Mouse (Mus musculus) spleen, adult 12 weeks (tissue): ENCODE results near the gene Msl3.
"Not testable (repeated sequence)": the region's sequence is repeated elsewhere in the genome, so short reads cannot be mapped to it uniquely, and the experiment has no call there.

Source experiments
- DNase-seq: peaks from one replicate; pipeline ENCODE4 v3.0.0; 2022; ENCODE audit warnings: low spot score

Gene Msl3

GRCm38 (mm10) chrX:168673525-168674406 lies at the start of gene Msl3:
Gene Msl3, minus strand, starts transcription at chrX:168673898.
- DNase-seq = peak; percentile 73

DNA sequence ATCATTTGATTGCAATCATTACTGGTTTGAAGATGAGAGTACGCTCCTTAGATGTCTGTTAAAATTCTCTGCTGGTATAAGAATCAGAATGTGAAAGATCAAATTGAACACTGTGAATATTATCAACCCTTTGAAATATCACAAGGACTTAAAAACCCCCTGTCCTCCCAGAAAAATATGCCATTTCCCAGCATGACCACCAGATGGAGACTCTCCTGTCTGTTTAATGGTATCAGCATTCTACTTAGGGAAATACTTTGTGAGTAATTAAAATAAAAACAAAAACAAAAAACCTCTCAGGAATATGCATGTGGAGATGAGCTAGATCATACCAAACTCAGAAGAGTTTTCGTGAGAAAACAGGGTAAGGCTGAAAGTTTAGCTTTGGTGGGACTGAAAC lies 44.3 kb upstream of the Msl3 start:
- DNase-seq = no peak

DNA sequence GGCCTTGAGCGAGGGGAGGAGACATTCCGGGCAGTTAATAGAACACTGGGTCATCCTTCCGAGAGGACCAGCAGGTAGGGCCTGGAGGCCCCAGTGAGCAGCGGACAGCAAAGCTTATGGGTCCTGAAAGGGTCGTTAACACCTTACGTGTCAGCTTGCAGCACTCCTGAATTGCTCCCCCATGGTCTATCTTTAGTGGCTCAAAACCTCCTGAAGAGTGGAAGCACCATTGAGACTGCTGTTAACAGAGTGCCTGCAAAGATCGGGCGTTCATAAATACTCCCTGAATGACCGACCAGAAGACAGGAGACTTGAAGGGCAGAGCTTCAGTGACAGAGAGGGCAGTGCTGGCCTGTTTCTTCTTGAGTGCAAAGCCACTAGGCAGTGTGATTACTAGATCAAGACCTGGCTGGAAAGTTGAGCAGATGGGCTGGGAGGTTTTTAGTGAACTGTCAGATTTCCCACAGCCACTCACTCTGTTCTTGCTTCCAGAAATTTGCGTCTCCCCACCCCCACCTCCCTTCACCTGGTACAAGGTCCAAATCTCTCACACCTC lies 787 bp upstream of the Msl3 start:
- DNase-seq = no peak

DNA sequence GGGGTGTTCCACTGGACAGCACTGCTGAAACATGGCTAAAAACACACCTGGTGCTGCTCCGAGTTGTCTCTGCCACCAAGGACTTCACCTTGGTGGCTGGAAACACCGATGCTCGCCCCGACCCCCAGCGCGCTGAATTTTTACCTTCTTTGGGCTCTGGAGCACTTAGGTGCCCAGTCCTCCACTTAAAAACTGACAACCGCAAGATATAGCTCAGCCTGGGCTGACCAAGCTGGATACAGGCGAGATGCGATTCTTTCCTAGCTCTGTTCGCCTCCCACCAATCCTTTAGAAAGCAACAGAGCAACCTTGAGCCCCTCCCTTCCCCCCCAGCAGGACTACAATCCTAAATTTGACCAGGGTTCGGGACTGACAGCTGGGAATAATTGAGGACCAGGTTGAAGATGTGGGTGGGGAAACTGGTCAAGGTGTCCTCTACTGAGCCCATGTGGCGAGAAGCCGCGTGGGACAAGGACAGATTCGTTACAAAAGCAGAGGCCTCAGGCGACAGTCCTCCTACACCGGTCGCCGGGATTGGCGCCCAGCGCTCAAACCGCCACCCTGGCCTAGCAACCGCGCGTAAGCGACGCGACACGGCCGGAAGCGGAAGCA lies 679 bp downstream of the Msl3 start:
- no peak for DNase-seq

GRCm38 (mm10) chrX:168672425-168672824 lies 1.3 kb downstream of the Msl3 start:
- peak; percentile 24 for DNase-seq

DNA sequence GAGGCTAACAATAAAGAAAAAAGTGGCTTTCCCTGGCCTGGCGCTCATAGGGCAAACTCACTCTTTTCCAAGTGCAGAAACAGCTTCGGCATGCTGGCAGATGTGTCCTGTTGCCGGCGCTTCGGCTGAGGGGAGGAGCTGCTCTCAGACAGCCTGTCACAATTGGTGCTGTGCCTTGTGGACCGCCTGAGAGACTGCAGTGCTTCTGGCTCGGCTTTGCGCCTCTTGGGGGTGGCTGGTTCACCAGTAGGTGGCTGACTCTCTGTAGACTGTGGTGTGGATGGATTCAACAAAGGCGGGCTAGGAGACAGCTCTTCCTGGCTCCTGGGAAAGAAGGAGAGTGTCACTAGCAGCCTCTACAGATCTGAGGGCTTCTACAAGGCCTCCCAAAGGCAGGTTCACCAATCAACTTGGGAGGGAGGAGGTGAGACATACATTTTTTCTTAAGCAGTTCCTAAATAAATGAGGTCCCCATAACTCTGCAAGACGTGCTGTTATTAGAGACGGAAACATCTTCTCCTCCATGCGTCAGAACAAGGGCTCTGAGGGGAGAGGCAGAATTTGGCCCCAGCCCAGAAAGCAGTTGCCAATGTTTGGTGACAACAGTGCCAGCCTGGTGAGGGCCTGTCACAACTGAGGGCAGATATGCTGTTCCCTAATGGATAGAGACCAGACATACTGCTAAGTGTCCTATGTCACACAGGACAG lies 9.6 kb downstream of the Msl3 start:
- DNase-seq = no peak

DNA sequence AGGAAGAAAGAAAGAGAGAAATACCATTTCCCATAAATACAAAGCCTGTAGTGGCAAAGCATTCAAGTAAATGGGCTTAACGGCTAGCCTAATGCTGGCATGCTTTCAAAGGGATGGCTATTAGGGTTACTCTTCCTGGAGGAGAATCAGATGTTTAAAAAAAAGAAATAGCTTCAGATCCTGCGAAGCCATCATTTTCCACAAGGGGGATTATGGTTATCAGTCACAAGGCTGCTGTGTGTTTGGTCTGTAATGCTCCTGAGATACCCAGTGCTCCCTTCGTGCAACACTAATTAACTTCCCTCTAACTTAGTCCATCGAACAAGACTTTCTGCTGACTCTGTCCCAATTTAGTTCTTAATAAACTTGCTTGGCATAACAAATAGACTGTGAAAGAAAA lies 13.5 kb downstream of the Msl3 start:
- no peak for DNase-seq

- DNase-seq = not testable (repeated sequence)
Observed at GRCm38 (mm10) chrX:168659803-168660202, 13.9 kb downstream of the Msl3 start.

DNA sequence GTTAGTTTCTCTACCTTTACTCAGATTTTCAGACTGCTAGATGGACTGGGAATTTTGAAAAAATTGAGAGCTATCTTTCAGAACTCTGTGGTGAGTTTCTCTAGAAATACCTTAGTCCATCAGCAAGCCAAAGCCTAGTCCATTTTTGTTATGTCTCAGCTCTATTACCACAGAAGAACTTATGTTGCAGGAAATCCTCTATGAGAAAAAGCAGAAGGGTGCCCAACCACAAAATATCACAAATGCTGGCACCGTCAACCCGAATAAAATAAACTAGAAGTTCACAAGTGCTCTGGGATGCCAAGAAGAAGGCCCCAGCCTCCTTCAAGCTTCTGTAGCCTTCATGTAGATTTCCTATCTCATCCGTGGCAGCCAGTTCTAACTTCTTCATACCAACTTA lies 14.4 kb downstream of the Msl3 start:
- DNase-seq = no peak

DNA sequence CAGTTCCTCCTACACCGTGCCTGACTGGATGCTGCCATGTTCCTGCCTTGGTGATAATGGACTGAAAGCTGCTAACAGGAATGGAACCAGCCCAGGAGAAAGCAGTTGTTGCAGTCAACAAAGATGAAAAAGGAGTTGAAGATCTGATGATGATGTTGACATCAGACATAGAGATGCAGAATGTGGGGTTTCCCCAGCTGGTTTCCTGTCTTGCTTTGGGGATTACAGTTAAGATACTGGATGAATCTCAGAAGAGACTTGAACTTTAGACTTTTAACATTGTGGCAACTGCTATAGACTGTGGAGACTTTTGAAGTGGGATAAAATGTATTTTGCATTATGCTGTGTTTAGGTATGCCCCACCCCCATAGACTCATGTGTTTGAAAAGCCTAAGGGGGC lies 15.9 kb downstream of the Msl3 start:
- no peak for DNase-seq

DNA sequence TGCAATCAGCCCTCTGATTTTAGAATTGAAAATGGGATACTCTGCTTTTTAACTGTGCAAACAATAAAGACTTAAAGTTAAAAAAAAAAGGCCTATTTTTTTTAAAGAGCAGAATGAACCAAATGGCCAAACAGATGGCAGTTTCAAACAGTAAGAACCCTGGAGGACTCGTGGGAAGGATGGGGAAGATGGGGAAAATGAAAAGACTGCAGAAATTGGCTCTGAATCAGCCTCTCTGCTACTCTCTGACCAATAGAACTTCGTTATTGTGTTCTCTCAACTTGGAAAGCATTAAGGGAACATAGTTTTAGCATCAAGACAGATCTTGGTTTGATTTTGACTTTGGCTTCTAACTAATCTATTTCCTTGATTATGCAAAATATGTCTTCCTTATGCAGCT lies 24.4 kb downstream of the Msl3 start:
- no peak for DNase-seq

GRCm38 (mm10) chrX:168647746-168648145 lies 26.0 kb downstream of the Msl3 start:
- DNase-seq = no peak

DNA sequence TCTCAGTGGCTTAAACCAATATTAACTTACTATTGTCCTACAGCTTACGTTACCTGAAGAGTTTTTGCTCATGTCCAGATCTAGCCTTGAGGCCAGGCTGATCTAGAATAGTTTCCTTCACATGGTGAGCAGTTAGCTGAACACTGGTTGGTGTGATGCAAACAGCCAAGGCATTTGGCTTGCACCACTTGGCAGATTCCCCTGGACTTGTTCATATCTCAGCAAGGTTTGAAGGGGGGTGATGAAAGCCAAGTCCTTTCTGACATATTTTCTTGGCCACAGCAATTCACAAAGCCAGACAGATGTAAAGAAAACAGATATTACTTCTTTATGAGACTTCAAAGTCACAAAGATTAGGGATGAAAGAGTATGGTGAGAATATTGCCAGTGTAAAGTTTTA lies 30.2 kb downstream of the Msl3 start:
- DNase-seq = no peak

DNA sequence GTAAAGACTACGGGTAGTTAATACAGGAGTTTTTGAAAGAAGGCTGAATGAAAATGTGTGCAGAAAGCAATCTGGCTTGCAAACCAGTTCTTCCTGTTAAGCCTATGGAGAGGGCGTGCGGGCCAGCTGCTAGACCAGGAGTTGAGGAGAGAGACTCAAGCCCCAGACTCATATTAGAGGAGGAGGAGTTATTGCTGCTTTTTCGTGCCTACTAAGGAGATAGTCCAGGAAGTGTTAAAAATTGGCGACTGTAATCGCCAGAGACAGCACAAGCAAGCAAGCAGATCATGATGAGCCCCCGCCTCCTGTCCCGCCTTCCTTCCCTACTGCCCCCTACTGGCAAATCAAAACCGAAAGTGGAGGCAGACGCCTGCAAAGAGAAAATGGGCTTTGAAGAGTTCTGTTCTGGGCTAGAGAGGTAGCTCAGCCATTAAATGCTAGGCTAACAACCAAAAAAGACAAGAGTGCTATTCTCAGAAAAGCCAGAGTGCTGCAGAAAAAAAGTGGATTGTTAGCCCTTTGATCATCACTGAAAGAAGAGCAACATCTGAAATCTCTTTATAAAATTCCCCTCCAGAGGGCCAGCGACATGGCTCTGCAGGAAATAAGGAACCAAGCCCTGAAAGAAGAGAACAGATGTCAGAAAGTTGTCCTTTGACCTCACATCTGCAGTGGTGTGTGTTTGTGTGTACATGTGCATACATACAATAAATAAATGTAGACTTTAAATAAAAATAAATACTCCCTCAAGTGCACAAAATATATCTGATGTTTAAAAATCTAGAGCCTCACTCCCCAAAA lies 33.9 kb downstream of the Msl3 start:
- peak; percentile 49 for DNase-seq
